Mouse (Mus musculus) thymus, adult 2 months (tissue): ENCODE measurements around the gene Clmn.

Experiments
- CTCF ChIP-seq: fragments of 200-500 bp; IDR thresholded peaks from 2 replicates; pipeline ENCODE4 v1.5.1; 2012; ENCODE audit warnings: mild to moderate bottlenecking, control low read depth, low read length, moderate library complexity, borderline replicate concordance; ENCODE audit not compliant: control insufficient read depth, poor library complexity, insufficient read depth; ENCODE audit errors: extremely low read depth
- POLR2A ChIP-seq: fragments of 200-500 bp; IDR thresholded peaks from 2 replicates; pipeline ENCODE4 v1.6.1; 2012; ENCODE audit warnings: mild to moderate bottlenecking, low read length, control low read depth, moderate library complexity; ENCODE audit not compliant: control insufficient read depth, poor library complexity, insufficient read depth; ENCODE audit errors: extremely low read depth

- TF ChIP-seq CTCF (no peak), POLR2A (no peak)
Observed at GRCm38 (mm10) chr12:104909750-104910149, 44.9 kb upstream of the Clmn start.
